Mouse (Mus musculus): ENCODE measurements at regions not wholly inside any gene's neighbourhood (a gene's known extent, or its start where the extent isn't known, plus 50 kb on each side); places are given as distances from the start of the nearest gene placed in this dataset.

DNA sequence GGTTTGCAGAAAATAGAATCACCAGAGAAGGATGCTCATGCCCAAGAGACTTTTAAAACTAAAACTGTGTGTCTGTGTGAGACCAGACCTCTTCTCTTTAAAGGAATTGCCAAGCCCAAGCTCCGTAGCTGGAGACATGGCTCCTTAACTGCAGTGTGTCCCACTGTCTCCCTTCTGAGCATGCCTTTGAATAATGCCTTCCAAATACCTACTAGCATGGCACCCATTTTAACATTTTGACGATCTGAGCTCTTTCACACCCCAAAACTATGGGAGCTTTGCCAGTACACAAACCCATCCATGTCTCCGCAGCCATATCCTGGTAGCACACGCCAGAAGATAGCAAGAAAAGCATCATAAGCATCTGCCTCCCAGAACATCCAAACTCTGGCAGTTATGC lies 143.9 kb downstream of the Fam124b start:
- ATAC-seq, result no peak
- H3K4me3 ChIP-seq (ENCODE audit: low read length), result no peak overlapping the region
- no peak overlapping the region for H3K27ac ChIP-seq (ENCODE audit: low read length)
- H3K36me3 ChIP-seq (ENCODE audit: control insufficient read depth, insufficient read depth, low read length), result no peaks in the 10 kb centered on the region
- H3K9ac ChIP-seq (ENCODE audit: low read depth, low read length), result no peak overlapping the region
- no peaks in the 10 kb centered on the region for H3K4me1 ChIP-seq (ENCODE audit: control insufficient read depth, insufficient read depth, low read length)
- H3K9me3 ChIP-seq (ENCODE audit: control insufficient read depth, low read length), result no peaks in the 10 kb centered on the region
- no peaks in the 10 kb centered on the region for H3K27me3 ChIP-seq (replicated peaks; ENCODE audit: control insufficient read depth, insufficient read depth, low read length)
- WGBS, result 90% methylated on average over 4 of the region's 4 CpGs
- no peak overlapping the region for H3K4me2 ChIP-seq (ENCODE audit: low read depth, low read length)

DNA sequence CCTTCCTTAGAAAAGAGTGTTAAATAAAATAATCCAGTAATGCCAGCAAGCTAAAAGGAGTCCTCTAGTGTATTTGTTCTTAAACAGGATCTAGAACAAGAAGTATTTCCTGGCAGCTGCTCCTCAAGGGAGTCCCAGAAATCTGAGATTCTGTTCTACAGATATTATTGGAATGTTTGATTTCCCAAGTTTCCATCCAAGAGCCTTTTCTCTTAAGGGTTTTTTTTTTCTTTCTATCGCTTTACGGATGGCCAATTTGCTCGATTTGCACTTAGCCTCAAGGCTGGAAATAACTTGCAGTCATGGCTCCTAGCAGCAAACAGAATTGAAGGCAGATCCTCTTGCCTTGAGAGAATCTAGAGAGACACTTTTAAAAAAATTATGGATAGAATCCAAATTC lies 144.3 kb downstream of the Fam124b start:
- no peaks in the 10 kb centered on the region for H3K9me3 ChIP-seq (ENCODE audit: control insufficient read depth, low read length)
- no peak overlapping the region for H3K9ac ChIP-seq (ENCODE audit: low read depth, low read length)
- no peak overlapping the region for H3K27ac ChIP-seq (ENCODE audit: low read length)
- WGBS, result 86% methylated on average over 3 of the region's 3 CpGs
- no peaks in the 10 kb centered on the region for H3K27me3 ChIP-seq (replicated peaks; ENCODE audit: control insufficient read depth, insufficient read depth, low read length)
- H3K4me1 ChIP-seq (ENCODE audit: control insufficient read depth, insufficient read depth, low read length), result no peaks in the 10 kb centered on the region
- H3K4me3 ChIP-seq (ENCODE audit: low read length), result no peak overlapping the region
- ATAC-seq, result no peak
- H3K4me2 ChIP-seq (ENCODE audit: low read depth, low read length), result no peak overlapping the region
- H3K36me3 ChIP-seq (ENCODE audit: control insufficient read depth, insufficient read depth, low read length), result no peaks in the 10 kb centered on the region

DNA sequence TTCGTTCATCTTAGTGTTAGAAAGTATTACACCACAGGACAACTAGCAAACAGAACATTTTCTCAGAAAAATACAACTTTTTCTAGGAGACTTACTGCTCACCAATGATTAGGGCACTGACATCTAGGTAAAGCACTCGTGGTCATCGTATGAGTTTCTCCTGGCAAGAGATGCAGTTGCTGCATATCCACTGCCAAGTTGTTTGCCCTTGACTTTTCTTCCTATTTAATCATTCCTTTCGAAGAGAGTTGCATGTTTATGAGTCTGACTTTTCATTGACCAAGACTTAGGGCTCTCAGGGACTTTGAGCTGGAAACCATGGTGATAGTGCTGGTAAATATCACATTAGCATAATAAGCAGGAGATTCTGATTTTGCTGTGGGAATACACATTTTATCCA lies 149.1 kb downstream of the Fam124b start:
- Histone ChIP-seq H3K4me2 (ENCODE audit: low read depth, low read length) (no peak overlapping the region), H3K9ac (ENCODE audit: low read depth, low read length) (no peak overlapping the region), H3K4me1 (ENCODE audit: control insufficient read depth, insufficient read depth, low read length) (no peaks in the 10 kb centered on the region), H3K27me3 (replicated peaks; ENCODE audit: control insufficient read depth, insufficient read depth, low read length) (no peaks in the 10 kb centered on the region), H3K9me3 (ENCODE audit: control insufficient read depth, low read length) (no peaks in the 10 kb centered on the region), H3K27ac (ENCODE audit: low read length) (no peak overlapping the region), H3K36me3 (ENCODE audit: control insufficient read depth, insufficient read depth, low read length) (no peaks in the 10 kb centered on the region), H3K4me3 (ENCODE audit: low read length) (no peak overlapping the region)
- ATAC-seq, result no peak
- 79% methylated on average over 4 of the region's 4 CpGs for WGBS

DNA sequence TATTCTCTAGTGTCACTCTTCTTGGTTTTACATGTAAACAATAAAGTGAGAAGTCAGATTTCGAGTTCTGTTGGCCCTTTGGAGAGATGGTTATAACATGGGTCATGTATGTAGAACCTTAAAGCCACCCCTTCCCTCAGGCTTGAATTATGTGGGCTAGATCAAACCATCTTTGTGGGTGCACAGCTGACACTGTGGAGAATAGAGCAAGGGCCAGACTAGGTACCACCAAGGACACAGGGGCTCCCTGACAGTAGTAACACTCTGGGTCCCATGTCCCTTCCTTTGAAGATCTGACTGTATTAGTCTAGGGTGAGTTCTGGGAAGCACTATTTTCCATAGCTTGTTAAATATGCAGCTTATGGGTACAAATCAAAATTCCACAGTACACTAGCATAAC lies 156.2 kb downstream of the Fam124b start:
- H3K36me3 ChIP-seq (ENCODE audit: control insufficient read depth, insufficient read depth, low read length), result no peaks in the 10 kb centered on the region
- no peaks in the 10 kb centered on the region for H3K9me3 ChIP-seq (ENCODE audit: control insufficient read depth, low read length)
- H3K27me3 ChIP-seq (replicated peaks; ENCODE audit: control insufficient read depth, insufficient read depth, low read length), result no peaks in the 10 kb centered on the region
- H3K27ac ChIP-seq (ENCODE audit: low read length), result no peak overlapping the region
- WGBS, result 52% methylated on average over 1 of the region's 1 CpGs
- H3K4me2 ChIP-seq (ENCODE audit: low read depth, low read length), result no peak overlapping the region
- H3K9ac ChIP-seq (ENCODE audit: low read depth, low read length), result no peak overlapping the region
- no peak for ATAC-seq
- no peaks in the 10 kb centered on the region for H3K4me1 ChIP-seq (ENCODE audit: control insufficient read depth, insufficient read depth, low read length)
- no peak overlapping the region for H3K4me3 ChIP-seq (ENCODE audit: low read length)

DNA sequence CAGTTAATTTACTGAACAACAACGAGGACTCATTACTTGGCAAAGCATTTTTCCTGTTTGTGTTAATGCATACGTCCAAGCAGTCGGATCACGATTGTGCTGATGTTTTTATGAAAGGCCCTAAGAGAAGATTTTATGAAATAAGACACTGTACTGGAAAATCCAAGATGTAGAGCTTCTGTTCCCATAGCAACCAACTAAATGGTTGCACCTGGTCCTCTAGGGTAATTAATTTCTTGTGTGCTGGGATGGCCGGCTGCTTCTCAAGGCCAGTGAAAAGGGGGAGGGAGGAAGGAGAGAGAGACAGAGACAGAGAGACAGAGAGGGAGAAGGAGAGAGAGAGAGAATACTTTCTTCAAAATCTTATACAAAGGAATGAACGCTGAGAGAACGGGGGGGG lies 156.6 kb downstream of the Fam124b start:
- ATAC-seq, result no peak
- WGBS, result 60% methylated on average over 7 of the region's 7 CpGs

DNA sequence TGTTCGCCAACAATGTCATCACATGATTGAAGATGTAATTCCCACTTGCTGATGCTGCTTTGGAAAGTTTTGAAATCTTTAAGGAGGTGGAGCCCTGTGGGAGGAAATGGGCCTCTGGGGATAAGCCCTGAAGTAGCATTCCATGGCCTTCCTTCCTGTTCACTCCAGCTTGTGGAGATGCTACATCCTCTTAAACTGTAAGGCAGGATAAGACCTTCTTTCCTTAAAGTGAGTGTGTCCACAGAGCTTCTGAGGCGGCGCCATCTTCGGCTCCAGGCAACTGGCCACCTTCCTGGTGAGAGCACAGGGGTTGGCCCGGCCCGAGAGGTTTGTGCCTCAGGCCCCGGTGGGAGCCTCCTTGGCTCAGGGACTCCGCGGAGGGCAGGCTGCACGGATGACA lies 173.1 kb downstream of the Fam124b start:
- Histone ChIP-seq H3K36me3 (ENCODE audit: control insufficient read depth, insufficient read depth, low read length) (no peaks in the 10 kb centered on the region), H3K4me1 (ENCODE audit: control insufficient read depth, insufficient read depth, low read length) (no peaks in the 10 kb centered on the region), H3K27me3 (replicated peaks; ENCODE audit: control insufficient read depth, insufficient read depth, low read length) (no peaks in the 10 kb centered on the region), H3K27ac (ENCODE audit: low read length) (no peak overlapping the region), H3K4me3 (ENCODE audit: low read length) (no peak overlapping the region), H3K4me2 (ENCODE audit: low read depth, low read length) (no peak overlapping the region), H3K9me3 (ENCODE audit: control insufficient read depth, low read length) (no peaks in the 10 kb centered on the region), H3K9ac (ENCODE audit: low read depth, low read length) (no peak overlapping the region)
- no peak for ATAC-seq
- WGBS, result 86% methylated on average over 10 of the region's 10 CpGs

More for the DNA sequence above, 156.6 kb downstream of the Fam124b start:
- H3K36me3 ChIP-seq (ENCODE audit: control insufficient read depth, insufficient read depth, low read length), result no peaks in the 10 kb centered on the region
- H3K9me3 ChIP-seq (ENCODE audit: control insufficient read depth, low read length), result no peaks in the 10 kb centered on the region
- H3K27me3 ChIP-seq (replicated peaks; ENCODE audit: control insufficient read depth, insufficient read depth, low read length), result no peaks in the 10 kb centered on the region
- no peaks in the 10 kb centered on the region for H3K4me1 ChIP-seq (ENCODE audit: control insufficient read depth, insufficient read depth, low read length)
- no peak overlapping the region for H3K27ac ChIP-seq (ENCODE audit: low read length)
- no peak overlapping the region for H3K4me2 ChIP-seq (ENCODE audit: low read depth, low read length)
- H3K9ac ChIP-seq (ENCODE audit: low read depth, low read length), result no peak overlapping the region
- H3K4me3 ChIP-seq (ENCODE audit: low read length), result no peak overlapping the region

DNA sequence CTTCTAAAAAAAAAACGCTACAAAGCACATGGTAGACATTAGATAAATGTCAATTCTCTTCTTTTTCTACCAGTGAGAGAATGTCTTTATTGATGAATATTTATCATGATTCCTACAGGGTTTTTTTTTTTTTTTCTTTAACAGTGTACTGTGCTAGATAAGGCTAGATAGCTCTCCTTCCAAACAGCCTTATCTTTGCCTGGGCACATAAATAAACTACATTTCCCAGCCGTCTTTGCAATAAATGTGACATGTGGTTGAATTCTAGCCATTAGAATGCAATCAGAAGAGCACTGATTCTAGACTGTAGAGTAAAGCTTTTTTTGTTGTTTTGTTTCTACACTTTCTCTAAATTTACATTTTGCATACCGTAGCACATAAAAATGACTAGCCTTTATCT lies 177.9 kb downstream of the Fam124b start:
- ATAC-seq, result no peak
- Histone ChIP-seq H3K9me3 (ENCODE audit: control insufficient read depth, low read length) (no peaks in the 10 kb centered on the region), H3K9ac (ENCODE audit: low read depth, low read length) (no peak overlapping the region), H3K4me2 (ENCODE audit: low read depth, low read length) (no peak overlapping the region), H3K4me3 (ENCODE audit: low read length) (no peak overlapping the region), H3K27me3 (replicated peaks; ENCODE audit: control insufficient read depth, insufficient read depth, low read length) (no peaks in the 10 kb centered on the region), H3K4me1 (ENCODE audit: control insufficient read depth, insufficient read depth, low read length) (no peaks in the 10 kb centered on the region), H3K36me3 (ENCODE audit: control insufficient read depth, insufficient read depth, low read length) (no peaks in the 10 kb centered on the region), H3K27ac (ENCODE audit: low read length) (no peak overlapping the region)
- 67% methylated on average over 3 of the region's 3 CpGs for WGBS

DNA sequence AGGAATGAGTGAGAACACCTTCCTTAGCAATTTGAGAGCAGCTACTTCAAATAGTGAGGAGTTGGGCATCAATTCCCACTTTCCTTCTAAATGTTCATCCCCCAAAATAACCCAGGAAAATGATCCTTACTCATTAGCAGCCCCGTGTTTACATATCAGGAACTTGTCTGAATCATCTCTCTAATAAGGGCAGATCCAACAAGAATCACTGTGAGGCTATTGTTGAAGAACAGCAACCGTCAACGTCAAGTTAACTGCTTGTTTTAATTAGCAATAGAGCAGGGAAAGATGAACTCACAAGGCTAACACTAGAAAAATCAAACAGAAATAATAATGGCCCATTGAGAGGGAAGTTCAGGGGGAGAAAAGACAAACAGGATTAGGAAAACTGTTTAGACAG lies 178.4 kb downstream of the Fam124b start:
- Histone ChIP-seq H3K4me2 (ENCODE audit: low read depth, low read length) (no peak overlapping the region), H3K9ac (ENCODE audit: low read depth, low read length) (no peak overlapping the region), H3K4me3 (ENCODE audit: low read length) (no peak overlapping the region), H3K27ac (ENCODE audit: low read length) (no peak overlapping the region), H3K27me3 (replicated peaks; ENCODE audit: control insufficient read depth, insufficient read depth, low read length) (no peaks in the 10 kb centered on the region), H3K4me1 (ENCODE audit: control insufficient read depth, insufficient read depth, low read length) (no peaks in the 10 kb centered on the region), H3K9me3 (ENCODE audit: control insufficient read depth, low read length) (no peaks in the 10 kb centered on the region), H3K36me3 (ENCODE audit: control insufficient read depth, insufficient read depth, low read length) (no peaks in the 10 kb centered on the region)
- 44% methylated on average over 3 of the region's 3 CpGs for WGBS
- no peak for ATAC-seq

DNA sequence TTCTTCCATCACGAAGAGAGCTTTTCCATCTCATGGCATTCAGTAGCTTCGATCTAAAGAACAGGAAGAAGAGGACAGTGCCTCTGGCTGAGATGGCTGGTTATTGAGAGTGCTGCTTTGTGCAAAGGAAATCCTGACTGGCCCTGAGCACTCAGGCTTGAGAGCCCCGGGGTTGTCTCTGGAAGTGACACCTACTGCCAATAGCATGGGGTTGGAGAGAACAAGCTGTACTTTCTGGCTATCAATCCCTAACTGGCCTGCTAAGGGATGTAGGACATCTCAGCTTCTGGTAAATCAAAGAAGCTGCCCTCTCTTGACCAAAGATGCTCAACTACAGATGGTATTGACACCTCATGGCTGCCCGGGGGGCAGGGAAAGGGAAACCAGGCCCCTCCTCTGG lies 178.2 kb upstream of the Serpine2 start:
- Histone ChIP-seq H3K4me2 (ENCODE audit: low read depth, low read length) (no peak overlapping the region), H3K4me1 (ENCODE audit: control insufficient read depth, insufficient read depth, low read length) (no peaks in the 10 kb centered on the region), H3K27ac (ENCODE audit: low read length) (no peak overlapping the region), H3K27me3 (replicated peaks; ENCODE audit: control insufficient read depth, insufficient read depth, low read length) (no peaks in the 10 kb centered on the region), H3K9me3 (ENCODE audit: control insufficient read depth, low read length) (no peaks in the 10 kb centered on the region), H3K36me3 (ENCODE audit: control insufficient read depth, insufficient read depth, low read length) (no peaks in the 10 kb centered on the region), H3K9ac (ENCODE audit: low read depth, low read length) (no peak overlapping the region), H3K4me3 (ENCODE audit: low read length) (no peak overlapping the region)
- WGBS, result 73% methylated on average over 4 of the region's 4 CpGs
- ATAC-seq, result no peak

DNA sequence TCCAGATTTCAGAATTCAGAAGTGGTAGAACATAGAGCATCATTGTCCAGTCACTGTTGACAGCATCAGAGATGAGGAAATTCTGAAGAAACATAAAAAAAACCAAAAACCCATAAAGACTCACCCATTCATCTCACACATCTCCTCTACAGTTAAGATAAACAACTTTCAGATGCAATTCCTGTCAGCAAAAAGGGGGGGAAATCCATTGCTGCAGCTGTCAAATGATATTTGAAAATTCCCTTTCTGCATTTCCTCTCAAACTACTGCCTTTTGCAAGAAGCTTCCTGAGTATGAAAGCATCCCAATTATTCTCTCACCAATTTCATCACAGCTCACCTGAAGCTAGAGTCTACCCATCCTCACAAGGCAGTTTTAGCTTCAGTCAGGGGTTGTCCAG lies 177.1 kb upstream of the Serpine2 start:
- Histone ChIP-seq H3K4me1 (ENCODE audit: control insufficient read depth, insufficient read depth, low read length) (no peaks in the 10 kb centered on the region), H3K4me3 (ENCODE audit: low read length) (no peak overlapping the region), H3K9me3 (ENCODE audit: control insufficient read depth, low read length) (no peaks in the 10 kb centered on the region), H3K27me3 (replicated peaks; ENCODE audit: control insufficient read depth, insufficient read depth, low read length) (no peaks in the 10 kb centered on the region), H3K36me3 (ENCODE audit: control insufficient read depth, insufficient read depth, low read length) (no peaks in the 10 kb centered on the region), H3K9ac (ENCODE audit: low read depth, low read length) (no peak overlapping the region), H3K27ac (ENCODE audit: low read length) (no peak overlapping the region), H3K4me2 (ENCODE audit: low read depth, low read length) (no peak overlapping the region)
- no peak for ATAC-seq

Measured in intestine, embryonic 16.5 days (tissue).